Mouse (Mus musculus) stomach, embryonic 15.5 days (tissue): ENCODE measurements at regions not wholly inside any gene's neighbourhood (a gene's known extent, or its start where the extent isn't known, plus 50 kb on each side); places are given as distances from the start of the nearest gene placed in this dataset.
A peak's percentile ranks its signal among the peaks of the same experiment; 100 is the strongest.

Experiments used
- ATAC-seq: fragments of 200-750 bp; cut with Nextera tagmentation; 2 replicates; pipeline ENCODE4 v1.8.0; 2017; ENCODE audit warnings: low read depth, moderate number of reproducible peaks, moderate TSS enrichment; ENCODE audit not compliant: insufficient read depth, low FRiP score
- H3K27ac ChIP-seq: fragments of 300-500 bp; sonication (generic); 2 replicates; pipeline ENCODE4 v1.5.1; 2015; ENCODE audit warnings: mild to moderate bottlenecking, inconsistent platforms
- H3K27me3 ChIP-seq: fragments of 300-500 bp; sonication (generic); replicated peaks from 2 replicates; pipeline ENCODE4 v1.6.1; 2015; ENCODE audit warnings: inconsistent platforms
- H3K36me3 ChIP-seq: fragments of 300-500 bp; sonication (generic); 2 replicates; pipeline ENCODE4 v1.6.1; 2015; ENCODE audit warnings: inconsistent platforms
- H3K4me1 ChIP-seq: fragments of 300-500 bp; sonication (generic); 2 replicates; pipeline ENCODE4 v1.6.1; 2015; ENCODE audit warnings: inconsistent platforms
- H3K4me2 ChIP-seq: fragments of 300-500 bp; sonication (generic); 2 replicates; pipeline ENCODE4 v1.6.1; 2015; ENCODE audit warnings: mild to moderate bottlenecking, inconsistent platforms
- H3K4me3 ChIP-seq: fragments of 300-500 bp; sonication (generic); replicated peaks from 2 replicates; pipeline ENCODE4 v1.5.1; 2015; ENCODE audit warnings: inconsistent platforms
- H3K9ac ChIP-seq: fragments of 300-500 bp; sonication (generic); 2 replicates; pipeline ENCODE4 v1.6.1; 2015; ENCODE audit warnings: inconsistent platforms
- H3K9me3 ChIP-seq: fragments of 300-500 bp; sonication (generic); 2 replicates; pipeline ENCODE4 v1.6.1; 2016; ENCODE audit warnings: inconsistent platforms
- WGBS: fragments of 180-500 bp; shearing (Covaris S2); methylation state at CpG from one replicate; pipeline ENCODE4 v1.1.7; 2015; 5-methylcytosine and 5-hydroxymethylcytosine counted together

DNA sequence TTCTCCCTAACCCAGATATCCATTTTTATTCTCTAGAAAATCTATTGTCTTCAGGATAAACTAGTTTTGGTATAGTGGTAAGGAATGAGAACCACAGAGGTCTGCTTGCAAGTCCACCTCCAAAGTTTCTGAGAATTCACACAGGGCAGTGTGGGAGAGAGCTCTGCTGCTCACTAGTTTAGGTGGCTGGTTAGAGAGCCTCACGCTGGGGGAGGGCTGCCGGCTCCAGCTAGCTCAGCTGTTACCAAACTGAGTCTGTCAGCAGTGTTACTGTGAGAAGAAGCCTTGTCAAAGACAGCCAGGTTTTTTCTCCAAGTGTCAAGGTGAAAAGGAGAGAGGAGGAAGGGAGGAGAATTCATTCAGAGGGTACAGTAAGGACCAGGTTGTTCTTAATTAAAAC, 147.8 kb upstream of the Eif4g2 start:
- no peaks in the 10 kb centered on the region for H3K9me3 ChIP-seq

DNA sequence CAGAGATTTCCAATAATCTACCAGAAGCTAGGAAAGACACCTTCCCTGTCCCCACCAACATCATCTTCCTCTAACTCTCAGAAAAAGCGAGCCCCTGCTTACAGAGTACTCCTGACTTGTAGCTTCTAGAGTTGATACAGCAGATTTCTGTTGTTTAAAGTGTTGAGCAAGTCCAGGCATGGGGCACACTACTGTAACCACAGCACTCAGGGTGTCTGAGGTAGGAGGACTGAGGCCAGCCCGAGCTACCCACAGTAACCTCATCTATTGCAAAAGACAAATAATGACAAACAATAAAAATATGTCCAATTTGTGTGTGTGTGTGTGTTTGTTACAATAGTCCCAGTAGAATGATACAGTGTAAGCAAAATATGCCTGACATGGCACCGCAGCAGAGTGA, 144.3 kb upstream of the Eif4g2 start:
- no peak for ATAC-seq
- WGBS: 51% methylated on average over 3 of the region's 3 CpGs
- Histone ChIP-seq H3K27me3 (no peaks in the 10 kb centered on the region), H3K36me3 (no peaks in the 10 kb centered on the region), H3K4me2 (no peak overlapping the region), H3K27ac (no peak overlapping the region), H3K9me3 (no peaks in the 10 kb centered on the region), H3K4me1 (0 out of 2 replicates have a peak, but pooled peaks cover 6% of the 10 kb centered on the region), H3K9ac (no peak overlapping the region), H3K4me3 (no peak overlapping the region)

More for the DNA sequence above, 147.8 kb upstream of the Eif4g2 start:
- Histone ChIP-seq H3K27ac (no peak overlapping the region), H3K4me1 (0 out of 2 replicates have a peak, but pooled peaks cover 6% of the 10 kb centered on the region), H3K9ac (no peak overlapping the region), H3K27me3 (no peaks in the 10 kb centered on the region), H3K4me2 (no peak overlapping the region), H3K36me3 (no peaks in the 10 kb centered on the region), H3K4me3 (no peak overlapping the region)
- no peak for ATAC-seq
- WGBS: 66% methylated on average over 2 of the region's 2 CpGs

DNA sequence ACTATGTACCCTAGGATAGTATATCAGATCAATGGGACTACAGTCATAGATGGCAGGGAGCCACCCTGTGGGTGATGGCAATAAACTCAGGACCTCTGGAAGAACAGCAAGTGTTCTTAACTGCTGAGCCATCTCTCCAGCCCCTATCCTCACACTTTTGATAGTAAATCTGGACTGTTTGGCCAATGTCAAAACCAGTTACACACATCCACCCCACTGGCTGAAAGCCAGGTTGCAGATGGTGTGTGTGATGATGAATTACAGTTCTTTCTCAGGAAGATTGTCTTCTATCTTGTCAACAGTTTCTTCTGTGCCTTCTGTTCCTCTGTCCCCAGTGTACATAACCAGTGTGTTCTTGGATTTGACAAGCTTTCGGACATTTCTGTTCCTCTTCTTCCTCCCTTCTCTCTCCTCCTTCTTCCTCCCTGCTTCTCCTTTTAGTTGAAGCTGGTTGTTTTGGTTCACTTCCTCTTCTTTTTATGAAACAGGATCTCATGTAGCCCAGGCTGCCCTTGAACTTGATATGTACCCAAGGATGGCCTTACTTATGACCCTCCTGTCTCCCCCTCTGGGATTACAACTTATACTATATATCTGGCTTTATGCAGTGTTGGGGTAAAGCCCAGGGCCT, 143.3 kb upstream of the Eif4g2 start:
- no peak overlapping the region for H3K9ac ChIP-seq
- 0 out of 2 replicates have a peak, but pooled peaks cover 6% of the 10 kb centered on the region for H3K4me1 ChIP-seq
- H3K36me3 ChIP-seq: no peaks in the 10 kb centered on the region
- H3K27ac ChIP-seq: no peak overlapping the region
- no peaks in the 10 kb centered on the region for H3K27me3 ChIP-seq
- H3K4me3 ChIP-seq: no peak overlapping the region
- no peaks in the 10 kb centered on the region for H3K9me3 ChIP-seq
- no peak overlapping the region for H3K4me2 ChIP-seq
- WGBS: 83% methylated on average over 1 of the region's 1 CpGs
- ATAC-seq: no peak

DNA sequence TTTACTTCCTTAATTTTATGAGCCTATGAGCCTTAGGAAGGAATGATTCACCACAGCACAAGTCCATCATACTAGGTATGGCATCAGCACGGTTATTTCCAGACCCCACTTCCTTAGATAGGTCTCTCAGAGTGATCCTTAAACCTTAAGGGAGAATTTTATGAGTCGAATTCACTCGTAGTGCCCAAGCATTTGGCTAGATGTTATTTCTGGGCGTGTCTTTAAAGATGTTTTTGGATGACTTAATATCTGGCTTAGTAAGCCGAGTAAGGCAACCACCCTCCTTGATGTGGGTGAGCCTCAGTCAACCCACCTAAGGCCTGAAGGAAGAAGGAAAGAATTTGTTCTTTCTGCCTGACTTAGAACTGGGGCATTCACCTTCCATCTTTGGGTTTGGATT, 132.8 kb upstream of the Eif4g2 start:
- WGBS: 75% methylated on average over 5 of the region's 5 CpGs
- no peaks in the 10 kb centered on the region for H3K36me3 ChIP-seq
- no peaks in the 10 kb centered on the region for H3K27me3 ChIP-seq
- no peak overlapping the region for H3K4me2 ChIP-seq
- H3K4me1 ChIP-seq: no peaks in the 10 kb centered on the region
- no peak overlapping the region for H3K9ac ChIP-seq
- no peaks in the 10 kb centered on the region for H3K9me3 ChIP-seq
- no peak overlapping the region for H3K27ac ChIP-seq
- ATAC-seq: no peak
- no peak overlapping the region for H3K4me3 ChIP-seq

DNA sequence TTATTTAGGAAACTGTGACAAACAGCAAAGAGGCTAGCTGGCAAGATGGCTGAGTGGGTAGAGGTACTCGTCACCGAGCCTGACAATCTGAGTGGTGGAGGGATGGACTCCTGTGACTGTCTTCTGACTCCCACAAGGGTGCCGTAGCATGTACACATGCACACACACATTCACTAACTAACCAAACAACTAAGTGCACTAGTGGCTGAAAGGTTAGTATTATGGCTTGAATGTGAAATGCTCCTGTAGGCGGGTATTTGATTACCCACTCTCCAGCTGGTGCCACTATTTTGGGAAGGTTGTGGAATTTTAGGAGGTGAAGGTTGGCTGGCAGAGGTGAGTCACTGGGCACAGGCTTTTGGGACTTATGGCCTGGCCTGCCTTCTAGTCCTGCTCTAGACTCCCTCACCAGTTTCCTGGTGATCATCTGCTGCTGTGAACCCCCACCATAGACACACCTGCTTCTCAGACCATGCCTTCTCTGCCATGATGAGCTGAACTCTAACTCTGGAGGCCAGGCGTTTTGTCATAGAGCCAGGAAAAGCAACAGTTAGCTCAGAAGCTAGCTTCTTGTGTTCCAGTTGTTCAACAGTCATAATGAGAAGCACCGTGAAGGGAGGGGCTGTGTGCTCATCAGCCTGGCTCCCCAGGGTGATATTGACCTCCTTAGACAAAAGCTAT, 131.5 kb upstream of the Eif4g2 start:
- 88% methylated on average over 6 of the region's 6 CpGs for WGBS
- H3K36me3 ChIP-seq: no peaks in the 10 kb centered on the region
- ATAC-seq: no peak
- H3K4me2 ChIP-seq: no peak overlapping the region
- no peaks in the 10 kb centered on the region for H3K27me3 ChIP-seq
- H3K4me1 ChIP-seq: no peaks in the 10 kb centered on the region
- H3K9me3 ChIP-seq: no peaks in the 10 kb centered on the region
- H3K9ac ChIP-seq: no peak overlapping the region
- no peak overlapping the region for H3K27ac ChIP-seq
- no peak overlapping the region for H3K4me3 ChIP-seq

DNA sequence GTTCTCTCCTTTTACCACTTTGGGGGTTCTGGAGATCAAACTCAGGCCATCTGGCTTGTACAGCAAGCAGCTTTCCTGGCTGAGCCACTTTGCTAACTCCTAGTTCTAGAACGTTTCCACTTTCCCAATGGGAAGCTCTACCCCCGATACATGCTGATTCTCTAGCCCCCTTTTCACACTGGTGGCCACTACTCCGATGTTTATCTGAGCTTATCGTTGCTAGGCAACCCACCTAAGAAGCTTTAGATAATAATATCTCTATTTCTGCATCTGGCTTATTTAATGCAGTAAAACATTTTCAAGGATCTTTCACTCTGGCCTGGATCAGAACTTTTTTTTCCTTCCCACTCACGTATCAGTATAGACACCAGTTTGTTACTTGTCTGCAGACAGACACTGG, 129.4 kb upstream of the Eif4g2 start:
- no peak overlapping the region for H3K27ac ChIP-seq
- H3K9ac ChIP-seq: no peak overlapping the region
- H3K9me3 ChIP-seq: no peaks in the 10 kb centered on the region
- H3K4me2 ChIP-seq: no peak overlapping the region
- H3K4me3 ChIP-seq: no peak overlapping the region
- H3K36me3 ChIP-seq: no peaks in the 10 kb centered on the region
- no peaks in the 10 kb centered on the region for H3K27me3 ChIP-seq
- H3K4me1 ChIP-seq: no peaks in the 10 kb centered on the region
- ATAC-seq: no peak
- 58% methylated on average over 5 of the region's 5 CpGs for WGBS

DNA sequence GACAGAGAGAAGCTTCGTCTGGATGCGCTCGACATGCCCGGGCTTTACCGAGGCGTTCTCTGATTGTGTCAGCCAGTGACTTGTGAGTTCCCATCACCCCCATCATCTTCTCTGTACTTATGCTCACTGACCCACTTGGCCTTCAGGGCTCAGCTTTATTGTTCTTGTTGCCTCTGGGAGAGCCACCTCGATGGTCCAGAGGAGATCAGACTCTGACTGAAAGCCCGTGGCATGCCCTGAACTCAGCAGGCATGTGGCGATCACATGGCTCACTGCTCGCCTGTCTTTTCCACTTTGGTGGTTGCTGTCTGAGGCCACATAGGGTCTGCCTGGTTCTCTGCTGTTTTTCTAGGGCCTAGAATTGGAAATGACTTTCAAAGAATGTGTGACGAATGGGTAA, 128.8 kb upstream of the Eif4g2 start:
- WGBS: 82% methylated on average over 11 of the region's 11 CpGs
- Histone ChIP-seq H3K9me3 (no peaks in the 10 kb centered on the region), H3K4me2 (no peak overlapping the region), H3K9ac (no peak overlapping the region), H3K4me3 (no peak overlapping the region), H3K27me3 (no peaks in the 10 kb centered on the region), H3K36me3 (no peaks in the 10 kb centered on the region), H3K27ac (no peak overlapping the region), H3K4me1 (no peaks in the 10 kb centered on the region)
- no peak for ATAC-seq

DNA sequence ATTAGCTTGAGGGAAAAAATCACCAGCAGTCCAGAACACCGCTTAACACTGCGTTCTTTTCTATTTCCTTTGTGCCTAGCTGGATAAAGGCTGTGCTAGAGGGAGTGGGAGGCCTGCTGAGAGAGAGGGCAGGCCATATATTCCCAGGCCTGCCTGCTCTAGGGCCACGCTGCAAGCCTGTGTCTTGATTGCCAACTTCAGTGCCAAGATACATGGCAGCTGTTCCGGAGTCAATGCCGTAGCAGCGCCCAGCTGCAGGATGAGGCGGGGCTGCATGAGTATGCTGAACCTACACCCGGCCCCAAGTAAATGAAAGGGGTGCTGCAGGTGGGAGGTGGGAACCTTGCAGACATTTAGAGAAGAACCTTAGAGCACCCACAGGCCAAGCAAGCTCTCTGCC, 127.5 kb upstream of the Eif4g2 start:
- Histone ChIP-seq H3K9me3 (no peaks in the 10 kb centered on the region), H3K4me1 (no peaks in the 10 kb centered on the region), H3K27ac (no peak overlapping the region), H3K4me2 (no peak overlapping the region), H3K27me3 (no peaks in the 10 kb centered on the region), H3K9ac (no peak overlapping the region), H3K36me3 (no peaks in the 10 kb centered on the region), H3K4me3 (no peak overlapping the region)
- no peak for ATAC-seq
- 82% methylated on average over 8 of the region's 8 CpGs for WGBS

DNA sequence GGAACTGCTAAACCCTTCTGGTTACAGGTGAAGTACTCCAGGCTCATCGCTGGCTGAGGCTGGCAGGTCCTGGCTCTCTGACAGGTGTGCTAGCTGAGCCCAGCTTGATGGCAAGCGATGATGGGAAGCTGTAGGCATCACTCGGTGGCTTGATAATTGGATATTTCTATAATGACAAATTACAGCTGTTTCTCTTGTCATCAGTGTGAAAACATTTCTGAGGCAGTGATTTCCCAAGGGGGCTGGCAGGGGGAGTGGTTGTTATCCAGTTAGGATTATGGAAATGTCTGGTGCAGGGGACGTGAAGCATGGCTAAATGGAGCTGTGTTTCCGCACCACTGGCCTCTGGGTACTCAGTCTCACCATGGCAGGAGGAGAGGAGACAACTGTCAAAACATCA, 123.0 kb upstream of the Eif4g2 start:
- no peak for ATAC-seq
- H3K4me1 ChIP-seq: no peaks in the 10 kb centered on the region
- H3K27me3 ChIP-seq: no peaks in the 10 kb centered on the region
- no peak overlapping the region for H3K4me2 ChIP-seq
- H3K9me3 ChIP-seq: no peaks in the 10 kb centered on the region
- H3K4me3 ChIP-seq: no peak overlapping the region
- no peak overlapping the region for H3K9ac ChIP-seq
- H3K36me3 ChIP-seq: no peaks in the 10 kb centered on the region
- 77% methylated on average over 5 of the region's 5 CpGs for WGBS
- H3K27ac ChIP-seq: no peak overlapping the region

DNA sequence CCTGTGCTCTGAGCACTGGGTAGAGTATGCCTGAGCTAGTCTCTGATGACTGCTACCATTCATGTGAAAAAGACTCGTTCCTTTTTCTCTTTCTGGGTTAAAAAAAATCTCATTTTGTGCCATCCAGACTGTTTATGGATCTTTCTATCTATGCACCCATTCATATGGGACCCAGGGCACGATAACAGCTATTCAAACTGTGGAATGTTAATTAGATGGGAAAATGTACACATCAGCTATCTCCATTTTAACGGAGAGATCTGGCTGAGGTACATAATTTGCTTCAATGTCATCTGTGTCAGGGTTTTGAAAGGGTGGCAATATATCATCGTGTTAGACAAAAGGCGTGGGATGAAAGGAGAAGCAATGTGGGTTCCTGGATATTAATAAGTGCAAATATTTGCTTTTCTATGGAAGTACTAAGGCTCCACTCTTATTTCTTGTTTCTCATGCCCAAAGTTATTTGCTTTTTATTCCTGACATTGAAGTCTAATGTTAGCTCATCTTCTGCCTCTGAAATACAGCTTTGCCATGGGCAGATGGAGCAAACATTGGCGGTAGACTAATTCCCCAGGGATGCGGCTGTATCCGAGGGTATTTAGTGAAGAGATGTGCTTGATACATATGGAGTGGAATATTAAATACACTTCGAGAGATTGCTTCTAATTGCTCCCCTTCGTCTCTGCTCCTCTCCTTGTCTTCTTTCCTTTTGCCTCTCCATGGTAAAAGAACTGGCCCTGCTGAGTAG, 116.0 kb upstream of the Eif4g2 start:
- no peak overlapping the region for H3K27ac ChIP-seq
- H3K4me2 ChIP-seq: no peak overlapping the region

DNA sequence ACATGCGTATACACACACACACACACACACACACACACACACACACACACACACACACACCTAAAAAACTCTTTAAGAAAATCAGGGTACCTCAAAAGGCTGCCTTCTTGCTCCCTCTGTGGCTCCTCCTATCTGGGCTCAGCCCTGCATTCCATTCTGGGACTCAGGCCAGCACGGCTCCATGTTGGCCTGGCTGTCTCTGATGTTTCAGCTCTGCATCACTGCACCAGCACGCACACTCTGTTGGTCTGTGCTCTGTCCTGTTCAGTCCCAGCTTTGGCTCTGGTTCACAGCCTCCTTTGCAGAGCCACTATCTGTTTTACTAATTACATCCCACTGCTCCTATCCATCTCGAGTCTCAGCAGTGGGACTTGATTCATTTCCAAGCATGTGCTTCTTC, 108.8 kb upstream of the Eif4g2 start:
- Histone ChIP-seq H3K4me1 (no peaks in the 10 kb centered on the region), H3K27ac (0 out of 2 replicates have a peak overlapping the region, but pooled peaks have one; percentile 33)
- 47% methylated on average over 4 of the region's 4 CpGs for WGBS

More for the DNA sequence above, 116.0 kb upstream of the Eif4g2 start:
- Histone ChIP-seq H3K9ac (no peak overlapping the region), H3K9me3 (no peaks in the 10 kb centered on the region), H3K4me3 (no peak overlapping the region), H3K4me1 (no peaks in the 10 kb centered on the region), H3K27me3 (no peaks in the 10 kb centered on the region), H3K36me3 (no peaks in the 10 kb centered on the region)
- 53% methylated on average over 10 of the region's 10 CpGs for WGBS
- no peak for ATAC-seq

DNA sequence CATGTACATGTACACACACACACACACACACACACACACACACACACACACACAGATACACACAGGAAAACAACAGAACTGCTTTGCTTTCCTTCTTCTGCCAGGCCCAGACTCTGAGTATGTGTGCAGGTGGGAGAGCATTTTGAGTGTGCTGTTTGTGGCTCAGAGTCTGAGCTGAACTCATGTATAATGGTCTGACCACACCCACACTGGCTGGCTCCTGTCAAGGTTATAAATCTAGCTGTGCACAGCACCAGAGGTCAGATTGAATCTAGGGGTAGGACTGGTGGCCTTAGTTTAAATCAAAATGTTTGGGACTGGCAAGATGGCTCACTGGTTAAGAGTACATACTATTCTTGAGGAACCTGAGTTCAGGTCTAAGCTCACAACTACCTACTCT, 108.4 kb upstream of the Eif4g2 start:
- Histone ChIP-seq H3K9me3 (no peaks in the 10 kb centered on the region), H3K4me2 (no peak overlapping the region), H3K27ac (no peak overlapping the region), H3K9ac (no peak overlapping the region), H3K36me3 (no peaks in the 10 kb centered on the region), H3K4me3 (no peak overlapping the region), H3K4me1 (no peaks in the 10 kb centered on the region), H3K27me3 (no peaks in the 10 kb centered on the region)
- ATAC-seq: no peak; the same call in 1 of the 2 replicates

More for the DNA sequence above, 108.8 kb upstream of the Eif4g2 start:
- Histone ChIP-seq H3K4me3 (no peak overlapping the region), H3K36me3 (no peaks in the 10 kb centered on the region), H3K9ac (no peak overlapping the region), H3K4me2 (no peak overlapping the region), H3K9me3 (no peaks in the 10 kb centered on the region), H3K27me3 (no peaks in the 10 kb centered on the region)
- peak; percentile 78; the same call in 1 of the 2 replicates for ATAC-seq
